Mouse (Mus musculus) heart, adult 2 months (tissue): ENCODE measurements at regions not wholly inside any gene's neighbourhood (a gene's known extent, or its start where the extent isn't known, plus 50 kb on each side); places are given as distances from the start of the nearest gene placed in this dataset.

ENCODE experiments used
- DNase-seq, 2 experiments: peaks; one replicate each; pipeline ENCODE4 v3.0.0; 2021
- H3K27ac ChIP-seq: fragments of 200-600 bp; 2 replicates; pipeline ENCODE4 v1.8.1; 2022
- H3K27me3 ChIP-seq: fragments of 200-500 bp; 2 replicates; pipeline ENCODE4 v1.6.1; 2012; ENCODE audit warnings: mild to moderate bottlenecking, low read length, inconsistent platforms, mixed read lengths; ENCODE audit not compliant: control insufficient read depth, insufficient read depth
- H3K36me3 ChIP-seq: fragments of 200-500 bp; 2 replicates; pipeline ENCODE4 v1.6.1; 2012; ENCODE audit warnings: low read length, inconsistent platforms; ENCODE audit not compliant: control insufficient read depth, insufficient read depth
- H3K4me1 ChIP-seq: fragments of 200-500 bp; 2 replicates; pipeline ENCODE4 v1.6.1; 2011; ENCODE audit warnings: low read length; ENCODE audit not compliant: control insufficient read depth, insufficient read depth
- H3K4me3 ChIP-seq: fragments of 200-600 bp; 2 replicates; pipeline ENCODE4 v1.8.1; 2022
- H3K79me2 ChIP-seq: fragments of 200-500 bp; replicated peaks from 2 replicates; pipeline ENCODE4 v1.6.1; 2012; ENCODE audit warnings: mild to moderate bottlenecking, inconsistent platforms, low read length, moderate library complexity, mixed read lengths; ENCODE audit not compliant: control insufficient read depth, insufficient read depth
- H3K9ac ChIP-seq: fragments of 200-500 bp; 2 replicates; pipeline ENCODE4 v1.6.1; 2012; ENCODE audit warnings: low read depth, mild to moderate bottlenecking, control low read depth, inconsistent platforms, low read length, mixed read lengths
- CTCF ChIP-seq: fragments of 200-600 bp; IDR thresholded peaks from 2 replicates; pipeline ENCODE4 v1.8.1; 2022; ENCODE audit warnings: antibody characterized with exemption, mild to moderate bottlenecking, moderate library complexity
- EP300 ChIP-seq: fragments of 200-500 bp; IDR thresholded peaks from 2 replicates; pipeline ENCODE4 v1.6.1; 2011; ENCODE audit warnings: low read depth, low read length, control low read depth; ENCODE audit not compliant: insufficient read depth
- POLR2A ChIP-seq: fragments of 200-500 bp; IDR thresholded peaks from 2 replicates; pipeline ENCODE4 v1.6.1; 2011; ENCODE audit warnings: mild to moderate bottlenecking, low read depth, low read length, control low read depth; ENCODE audit not compliant: insufficient read depth
- WGBS: fragments of 180-500 bp; shearing (Covaris S2); methylation state at CpG from one replicate; pipeline ENCODE4 v1.1.7; 2018; 5-methylcytosine and 5-hydroxymethylcytosine counted together
- intact Hi-C: fragments of 180-260 bp; cut with DNase I; formaldehyde crosslinking; loops from one replicate; pipeline ENCODE4 v1.15.1; 2025

- no peaks in the 10 kb centered on the region for H3K79me2 ChIP-seq
- intact Hi-C loops = no loop called here
- no peak for DNase-seq
- no peak for TF ChIP-seq EP300
- no peak for TF ChIP-seq POLR2A
- no peak for TF ChIP-seq CTCF
- no peak overlapping the region for H3K27ac ChIP-seq
- no peaks in the 10 kb centered on the region for H3K27me3 ChIP-seq
- H3K4me1 ChIP-seq = peaks cover 5% of the 10 kb centered on the region; the same call in 1 of the 2 replicates
- no peaks in the 10 kb centered on the region for H3K36me3 ChIP-seq
- WGBS = 46% methylated on average over 5 of the region's 5 CpGs
- no peak overlapping the region for H3K9ac ChIP-seq
- H3K4me3 ChIP-seq = no peak overlapping the region
These were observed 106.7 kb upstream of the Zfp462 start for GRCm38 (mm10) chr4:54838111-54838510.

GRCm38 (mm10) chr4:54838794-54839193 lies 106.1 kb upstream of the Zfp462 start:
- Histone ChIP-seq H3K27ac (no peak overlapping the region), H3K79me2 (no peaks in the 10 kb centered on the region), H3K9ac (no peak overlapping the region), H3K4me3 (no peak overlapping the region), H3K4me1 (peaks cover 5% of the 10 kb centered on the region; the same call in 1 of the 2 replicates), H3K36me3 (no peaks in the 10 kb centered on the region), H3K27me3 (no peaks in the 10 kb centered on the region)
- intact Hi-C loops = no loop called here
- TF ChIP-seq POLR2A (no peak), CTCF (no peak), EP300 (no peak)
- no peak for DNase-seq
- 64% methylated on average over 3 of the region's 3 CpGs for WGBS

- no peak for DNase-seq
- H3K27ac ChIP-seq = no peak overlapping the region
- H3K4me3 ChIP-seq = no peak overlapping the region
- WGBS = 79% methylated on average over 7 of the region's 7 CpGs
- no peaks in the 10 kb centered on the region for H3K4me1 ChIP-seq
- intact Hi-C loops = no loop called here
- H3K27me3 ChIP-seq = no peaks in the 10 kb centered on the region
- H3K9ac ChIP-seq = no peak overlapping the region
- H3K36me3 ChIP-seq = no peaks in the 10 kb centered on the region
- no peak for TF ChIP-seq CTCF
- no peak for TF ChIP-seq EP300
- no peak for TF ChIP-seq POLR2A
- H3K79me2 ChIP-seq = no peaks in the 10 kb centered on the region
These were observed 91.6 kb upstream of the Zfp462 start for GRCm38 (mm10) chr4:54852991-54853925.

- H3K79me2 ChIP-seq = no peaks in the 10 kb centered on the region
- H3K9ac ChIP-seq = no peak overlapping the region
- WGBS = 97% methylated on average over 3 of the region's 3 CpGs
These were observed 86.2 kb upstream of the Zfp462 start for GRCm38 (mm10) chr4:54858604-54859003.

GRCm38 (mm10) chr4:54866062-54866461 lies 78.8 kb upstream of the Zfp462 start:
- Histone ChIP-seq H3K4me1 (no peaks in the 10 kb centered on the region), H3K4me3 (no peak overlapping the region), H3K9ac (no peak overlapping the region), H3K36me3 (no peaks in the 10 kb centered on the region), H3K27me3 (no peaks in the 10 kb centered on the region), H3K79me2 (no peaks in the 10 kb centered on the region), H3K27ac (no peak overlapping the region)
- DNase-seq = no peak
- 53% methylated on average over 2 of the region's 2 CpGs for WGBS
- intact Hi-C loops = no loop called here
- no peak for TF ChIP-seq CTCF
- no peak for TF ChIP-seq EP300
- no peak for TF ChIP-seq POLR2A

More at GRCm38 (mm10) chr4:54858604-54859003, 86.2 kb upstream of the Zfp462 start:
- Histone ChIP-seq H3K36me3 (no peaks in the 10 kb centered on the region), H3K4me1 (no peaks in the 10 kb centered on the region), H3K4me3 (no peak overlapping the region), H3K27me3 (no peaks in the 10 kb centered on the region), H3K27ac (no peak overlapping the region)
- DNase-seq = no peak
- no peak for TF ChIP-seq CTCF
- TF ChIP-seq EP300 = no peak
- TF ChIP-seq POLR2A = no peak
- intact Hi-C loops = no loop called here
